Mouse (Mus musculus): Measurements from ENCODE around the gene Ggcx.
"Not testable (repeated sequence)": the region's sequence is repeated elsewhere in the genome, so short reads cannot be mapped to it uniquely, and the experiment has no call there.

The Ggcx gene

DNA sequence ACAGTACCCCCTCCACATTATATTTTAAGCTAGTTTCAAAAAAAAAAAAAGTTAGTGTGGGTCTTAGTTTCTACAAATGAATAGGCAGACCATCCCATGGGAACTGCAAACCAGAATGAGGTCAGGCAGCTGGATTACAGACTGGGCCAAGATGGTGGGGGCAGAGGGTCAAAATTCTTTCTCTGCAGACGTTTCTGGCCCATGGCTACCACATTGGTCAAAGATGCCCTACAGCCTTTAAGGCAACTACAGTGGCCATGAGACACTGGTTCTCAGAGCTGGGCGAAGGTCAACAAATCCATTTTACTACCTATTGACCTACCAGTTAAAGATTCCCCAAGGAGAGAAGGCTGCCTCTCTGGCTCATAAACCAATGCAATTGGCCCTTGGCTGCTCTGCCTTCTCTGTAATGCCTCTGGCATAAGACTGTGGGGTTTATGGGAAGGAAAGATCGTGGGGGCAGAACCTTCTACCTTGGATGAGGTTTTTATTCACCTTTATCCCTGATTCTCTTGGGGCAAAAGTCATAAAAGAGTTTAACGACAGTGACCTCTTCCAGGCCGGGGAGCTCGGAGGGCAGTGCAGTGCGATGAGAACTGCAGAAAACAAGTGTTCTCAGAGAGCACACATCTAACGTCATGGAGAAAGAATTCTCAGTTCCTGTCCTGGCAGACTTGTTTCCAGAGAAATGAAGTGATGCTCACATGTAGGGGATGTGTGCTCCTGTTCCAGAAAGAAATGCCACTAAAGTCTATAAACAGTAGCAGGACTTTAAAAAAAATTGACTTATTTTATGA lies 51.5 kb downstream of the Ggcx start:
- no peak for DNase-seq

DNA sequence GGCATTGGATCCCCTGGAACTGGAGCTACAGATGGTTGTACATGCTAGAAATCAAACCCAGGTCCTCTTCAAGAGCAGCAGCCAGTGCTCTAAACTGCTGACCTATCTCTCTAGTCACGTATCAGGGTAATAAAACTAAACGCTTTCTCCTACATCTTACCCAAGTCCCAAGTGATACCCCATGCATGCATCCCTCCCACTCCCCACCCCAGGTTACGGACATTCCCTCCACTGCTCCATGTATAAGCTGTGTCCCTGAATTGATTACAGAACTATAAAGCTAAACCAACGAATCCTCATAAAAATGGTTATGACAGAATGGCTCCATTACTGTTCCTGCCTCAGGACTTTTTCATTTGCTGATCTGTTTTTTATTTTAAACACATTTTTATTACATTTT lies 52.1 kb downstream of the Ggcx start:
- no peak for DNase-seq

DNA sequence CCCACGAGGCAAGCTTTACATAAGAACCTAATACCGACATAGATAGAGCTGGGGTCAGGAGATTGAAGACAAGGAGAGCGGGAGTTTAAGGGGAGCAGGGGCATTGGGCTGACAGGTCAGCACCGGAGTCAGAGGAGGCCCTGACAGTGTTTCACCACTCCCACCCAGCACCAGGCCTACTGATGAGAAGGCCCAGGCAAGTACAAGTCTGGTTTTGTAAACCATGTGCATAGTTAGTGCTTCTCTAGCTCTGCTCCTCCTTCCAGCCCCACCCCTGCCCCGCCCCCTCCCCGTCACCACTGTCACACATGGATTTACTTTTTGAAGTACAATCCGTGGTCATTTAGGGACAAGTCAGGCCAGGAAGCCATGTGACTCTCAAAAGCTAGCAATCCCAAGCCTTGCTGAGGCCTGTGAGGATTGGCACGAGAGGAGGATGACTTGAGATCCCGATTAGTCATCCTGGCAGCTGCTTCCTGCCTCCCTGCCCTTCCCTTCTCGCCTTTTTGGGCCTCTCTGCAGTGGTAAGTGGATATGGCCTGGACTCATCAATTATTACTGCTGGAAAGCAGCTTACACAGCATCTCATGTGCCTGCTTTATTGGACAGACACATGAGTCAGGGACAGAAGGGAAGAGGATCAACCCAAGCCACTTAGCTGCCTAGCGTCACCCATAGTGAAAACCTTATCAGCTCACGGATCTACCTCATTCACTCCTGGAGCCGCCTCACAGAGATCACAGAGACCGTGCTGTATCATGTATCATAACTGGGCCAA lies 59.3 kb downstream of the Ggcx start:
- DNase-seq, result no peak

DNA sequence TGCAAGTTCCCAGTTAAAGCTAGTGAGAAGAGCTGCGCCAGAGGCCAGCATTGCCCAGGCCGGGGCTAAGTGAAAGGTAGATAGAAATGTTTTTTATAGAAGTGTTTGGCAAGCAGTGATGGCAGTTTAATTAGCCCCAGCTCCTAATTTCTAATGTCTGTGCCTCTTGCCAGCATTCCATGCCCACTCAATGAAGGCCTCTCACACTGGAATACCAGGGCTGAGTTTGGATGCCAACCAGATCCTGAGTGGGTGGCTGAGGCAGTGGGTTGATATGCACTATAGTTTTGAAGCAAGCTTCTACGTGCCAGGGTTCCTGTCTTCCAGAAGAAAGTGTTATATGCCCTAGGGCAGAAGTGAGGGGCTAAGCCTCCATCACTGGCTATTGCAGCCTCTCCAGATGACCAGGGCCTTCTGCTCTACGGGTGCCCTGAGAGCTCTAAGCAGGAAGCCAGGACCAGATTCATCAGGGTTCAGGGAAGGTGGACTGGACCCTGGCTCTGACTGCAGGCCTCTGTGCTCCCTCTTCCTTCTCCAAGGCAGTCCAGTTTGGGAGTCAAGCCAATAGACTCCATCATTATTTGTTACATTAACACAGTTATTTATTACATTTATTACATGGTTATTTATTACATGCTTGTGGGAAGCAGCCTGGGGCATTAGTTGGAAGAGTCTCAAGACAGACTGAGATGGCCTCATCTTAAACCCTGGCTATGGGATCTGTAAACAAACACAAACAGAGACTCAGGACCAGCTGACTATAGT lies 61.3 kb downstream of the Ggcx start:
- no peak for DNase-seq

DNA sequence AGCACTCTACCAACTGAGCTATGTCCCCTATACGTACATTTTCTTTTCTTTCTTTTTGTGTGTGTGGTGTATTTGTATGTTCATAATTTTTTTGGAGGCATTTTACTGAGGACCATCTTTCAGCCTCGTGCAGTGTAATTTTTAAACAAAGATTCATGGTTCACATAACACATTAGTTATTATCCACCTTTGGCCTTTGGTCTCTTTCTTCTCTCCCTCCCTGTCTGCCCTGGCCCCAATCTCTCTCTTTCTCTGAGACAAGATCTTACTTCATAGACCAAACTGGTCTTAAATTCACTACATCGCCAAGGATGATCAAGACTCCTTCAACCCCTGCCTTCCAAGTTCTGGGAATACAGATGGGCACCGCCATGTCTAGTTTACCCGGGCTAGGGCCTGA lies 62.7 kb downstream of the Ggcx start:
- DNase-seq, result no peak

DNA sequence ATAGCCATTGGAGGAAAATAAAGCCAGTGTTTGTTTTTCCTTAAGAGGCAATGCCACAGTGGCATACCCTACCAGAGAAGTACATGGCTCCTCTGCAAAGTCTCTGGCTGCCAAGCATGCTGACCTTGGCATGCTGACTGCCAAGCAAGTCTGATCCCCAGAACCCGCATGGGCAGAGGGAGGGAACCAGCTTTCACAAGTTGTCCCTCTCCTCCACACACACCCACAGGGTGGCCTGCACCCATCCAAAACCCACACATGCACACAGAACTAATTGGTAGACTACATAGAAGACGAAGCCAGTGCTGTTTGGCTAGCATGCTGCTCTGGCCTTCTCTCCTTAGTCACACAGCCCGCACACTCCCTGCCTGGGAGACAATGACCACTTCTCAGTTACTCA lies 63.5 kb downstream of the Ggcx start:
- DNase-seq, result peak in 1 of 2 experiments; percentile 29

DNA sequence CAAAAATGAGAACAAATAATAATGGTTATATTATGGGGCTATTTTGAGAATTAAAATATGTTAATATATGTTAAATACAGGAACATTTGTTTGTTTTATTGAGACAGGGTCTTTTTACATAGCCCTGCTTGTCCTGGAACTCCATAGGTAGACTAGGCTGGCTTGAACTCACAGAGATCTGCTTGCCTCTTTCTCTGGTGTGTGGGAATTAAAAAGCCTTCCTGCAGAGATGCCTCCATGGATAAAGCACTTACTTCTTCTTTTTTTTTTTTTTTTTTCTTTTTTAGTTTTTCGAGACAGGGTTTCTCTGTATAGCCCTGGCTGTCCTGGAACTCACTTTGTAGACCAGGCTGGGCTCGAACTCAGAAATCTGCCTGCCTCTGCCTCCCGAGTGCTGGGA lies 64.6 kb downstream of the Ggcx start:
- DNase-seq, result not testable (repeated sequence)

DNA sequence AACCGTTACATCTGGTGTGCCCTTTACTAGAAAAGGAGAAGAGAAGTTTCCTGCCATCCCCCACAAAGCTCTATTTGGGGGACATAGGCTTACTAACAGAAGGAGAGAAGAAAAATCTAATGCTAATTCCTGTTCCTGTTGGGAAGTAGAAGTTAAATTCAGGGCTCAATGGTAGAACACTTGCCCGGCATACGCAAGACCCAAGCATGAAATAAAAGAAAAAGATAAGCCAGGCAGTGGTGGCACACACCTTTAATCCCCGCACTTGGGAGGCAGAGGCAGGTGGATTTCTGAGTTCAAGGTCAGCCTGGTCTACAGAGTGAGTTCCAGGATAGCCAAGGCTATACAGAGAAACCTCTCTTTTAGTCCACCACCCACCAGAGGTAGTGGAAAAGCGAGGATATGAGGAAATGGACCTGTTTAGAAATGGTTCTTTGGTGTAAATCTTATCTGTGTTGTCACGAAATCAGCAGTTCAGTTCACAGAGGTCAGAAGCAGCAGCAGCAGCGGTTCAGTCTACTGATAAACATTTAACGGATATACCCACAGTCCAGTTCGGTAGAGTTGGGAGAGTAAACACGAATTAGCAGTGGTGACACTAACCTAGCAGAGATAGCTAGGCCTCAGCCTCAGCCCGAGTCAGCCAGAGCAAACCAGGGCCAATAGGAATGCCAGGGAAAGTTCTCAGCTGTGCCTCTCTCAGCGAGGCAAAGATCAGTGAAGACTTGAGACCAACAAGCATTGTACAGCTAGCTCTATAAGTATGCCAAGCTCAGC lies 65.7 kb downstream of the Ggcx start:
- DNase-seq, result no peak

DNA sequence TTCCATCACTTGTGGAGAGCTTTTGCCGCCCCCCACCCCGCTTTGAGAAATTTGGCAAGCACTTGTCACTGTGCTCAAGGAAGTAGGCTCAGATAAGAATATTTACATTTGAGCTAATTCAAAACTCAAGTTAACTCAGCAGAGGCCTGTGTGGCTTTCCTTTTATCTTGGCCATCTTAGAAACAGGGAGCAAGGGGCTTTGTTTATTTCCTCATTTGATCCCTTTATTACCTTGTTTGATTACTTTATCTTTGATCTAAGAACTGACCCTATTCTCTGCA lies 66.3 kb downstream of the Ggcx start:
- DNase-seq, result no peak

Measured in cerebellum, postnatal 10 days (tissue).